Mouse (Mus musculus): ENCODE results near the gene Trim7. TPM values are rescaled to one million over a fixed set of nuclear protein-coding genes. Genes with fewer than 3 reads are reported as not detected.
"Not testable (repeated sequence)": the region's sequence is repeated elsewhere in the genome, so short reads cannot be mapped to it uniquely, and the experiment has no call there.

The Trim7 gene
- polyA plus RNA-seq, 3 experiments from 2014 or later, result 0.58 to 2.1 (median 1.1) TPM

GRCm38 (mm10) chr11:48803988-48804387 lies 22.0 kb upstream of the Trim7 start:
- ATAC-seq, result no peak

GRCm38 (mm10) chr11:48804922-48805321 lies 21.0 kb upstream of the Trim7 start:
- no peak for ATAC-seq

- no peak for ATAC-seq
Measured at GRCm38 (mm10) chr11:48806856-48807562, 18.9 kb upstream of the Trim7 start.

GRCm38 (mm10) chr11:48807563-48808303 lies 18.2 kb upstream of the Trim7 start:
- no peak for ATAC-seq

- ATAC-seq, result no peak
Measured at GRCm38 (mm10) chr11:48808304-48808646, 17.7 kb upstream of the Trim7 start.

- ATAC-seq, result no peak
Measured at GRCm38 (mm10) chr11:48808737-48809433, 17.1 kb upstream of the Trim7 start.

- ATAC-seq, result no peak
Measured at GRCm38 (mm10) chr11:48809434-48809830, 16.5 kb upstream of the Trim7 start.

GRCm38 (mm10) chr11:48810142-48810541 lies 15.8 kb upstream of the Trim7 start:
- no peak for ATAC-seq

GRCm38 (mm10) chr11:48813782-48814181 lies 12.2 kb upstream of the Trim7 start:
- no peak for ATAC-seq

- no peak for ATAC-seq
Measured at GRCm38 (mm10) chr11:48815851-48816250, 10.1 kb upstream of the Trim7 start.

- ATAC-seq, result no peak
Measured at GRCm38 (mm10) chr11:48816281-48816781, 9.6 kb upstream of the Trim7 start.

GRCm38 (mm10) chr11:48816800-48817665 lies 8.9 kb upstream of the Trim7 start, which contains the start of gene Trim41:
TSS of gene Trim41 (minus strand) at chr11:48817353.
- peak; percentile 85 for ATAC-seq

GRCm38 (mm10) chr11:48817794-48818193 lies 8.1 kb upstream of the Trim7 start:
- ATAC-seq, result no peak

- peak; percentile 38 for ATAC-seq
Measured at GRCm38 (mm10) chr11:48818346-48818745, 7.6 kb upstream of the Trim7 start.

GRCm38 (mm10) chr11:48819614-48820307 lies 6.2 kb upstream of the Trim7 start:
- ATAC-seq, result no peak

- ATAC-seq, result no peak
Measured at GRCm38 (mm10) chr11:48820308-48820674, 5.6 kb upstream of the Trim7 start.

GRCm38 (mm10) chr11:48821299-48821698 lies 4.6 kb upstream of the Trim7 start:
- not testable (repeated sequence) for ATAC-seq

GRCm38 (mm10) chr11:48822768-48823512 lies 3.0 kb upstream of the Trim7 start:
- ATAC-seq, result no peak

GRCm38 (mm10) chr11:48823536-48823972 lies 2.4 kb upstream of the Trim7 start:
- ATAC-seq, result peak; percentile 76

- no peak for ATAC-seq
Measured at GRCm38 (mm10) chr11:48824311-48824830, 1.6 kb upstream of the Trim7 start.

GRCm38 (mm10) chr11:48826752-48827096 lies 784 bp downstream of the Trim7 start:
- ATAC-seq, result no peak
